Mouse (Mus musculus): ENCODE measurements at regions not wholly inside any gene's neighbourhood (a gene's known extent, or its start where the extent isn't known, plus 50 kb on each side); places are given as distances from the start of the nearest gene placed in this dataset.

DNA sequence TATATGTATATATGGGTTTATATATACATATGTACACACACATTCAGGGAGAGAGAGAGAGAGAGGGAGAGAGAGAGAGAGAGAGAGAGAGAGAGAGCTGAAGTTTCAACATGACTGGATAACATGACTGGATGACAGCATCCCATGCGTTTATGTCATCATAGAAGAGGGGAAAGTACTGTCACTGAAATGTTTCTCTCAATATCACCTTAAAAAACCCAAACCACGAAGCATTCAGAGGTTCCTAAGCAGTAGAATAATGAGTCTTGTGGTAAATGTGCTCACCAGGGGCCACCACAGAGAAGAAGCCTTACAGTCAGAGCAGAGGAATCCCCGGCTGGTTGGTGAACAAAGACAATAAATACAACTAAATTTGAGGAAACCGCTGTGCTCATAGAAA, 342.9 kb upstream of the Adamts16 start:
- CTCF ChIA-PET = no interaction called here
- POLR2A ChIA-PET = no interaction called here

DNA sequence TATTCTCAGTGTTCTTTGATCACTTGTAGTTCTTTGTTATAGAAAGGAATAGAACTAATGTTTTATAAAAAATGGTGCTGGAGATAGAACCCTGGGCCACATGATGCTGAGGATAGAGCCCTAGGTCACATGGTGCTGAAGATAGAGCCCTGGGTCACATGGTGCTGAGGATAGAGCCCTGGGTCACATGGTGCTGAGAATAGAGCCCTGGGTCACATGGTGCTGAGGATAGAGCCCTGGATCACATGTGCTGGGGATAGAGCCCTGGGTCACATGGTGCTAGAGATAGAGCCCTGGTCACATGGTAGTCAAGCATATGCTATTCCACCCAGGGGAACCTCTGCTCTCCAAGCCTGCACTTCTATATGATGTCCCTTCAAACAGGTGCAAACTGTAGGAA, 337.5 kb upstream of the Adamts16 start:
- CTCF ChIA-PET = no interaction called here
- POLR2A ChIA-PET = no interaction called here

- ChIA-PET CTCF (no interaction called here), POLR2A (no interaction called here)
Measured at GRCm38 (mm10) chr13:71174335-71174734, 332.7 kb upstream of the Adamts16 start.

DNA sequence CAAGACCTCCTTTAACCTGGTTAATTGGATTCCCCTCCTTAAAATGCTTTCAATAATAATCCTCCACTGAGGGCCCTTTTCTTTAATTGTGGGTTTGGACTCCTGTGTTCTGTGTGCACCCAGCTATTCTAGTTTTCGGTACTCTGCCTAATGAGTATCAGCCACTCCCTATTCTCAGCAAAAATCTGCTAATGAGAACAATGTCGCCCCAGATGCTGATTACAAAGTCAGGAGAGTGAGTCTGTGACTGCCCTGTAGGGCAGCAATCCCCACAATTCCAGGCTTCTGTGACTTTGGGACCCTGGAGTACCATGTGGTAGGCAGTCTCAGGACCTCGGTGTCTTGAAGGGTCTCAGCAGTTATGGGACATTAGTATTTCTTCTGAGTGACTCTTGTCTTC, 324.6 kb upstream of the Adamts16 start:
- ChIA-PET CTCF (no interaction called here), POLR2A (no interaction called here)

GRCm38 (mm10) chr13:71165096-71165920, 323.7 kb upstream of the Adamts16 start:
- ChIA-PET POLR2A (interaction anchor here in 1 of 4 experiments (0.7 kb wide), 1 partner anchor 659 kb away, joined by 3 read pairs; no protein-coding TSS in a partner anchor), CTCF (interaction anchor here in 1 of 4 experiments (0.6 kb wide), 1 partner anchor 8 kb away, joined by 3 read pairs; no protein-coding TSS in a partner anchor)

DNA sequence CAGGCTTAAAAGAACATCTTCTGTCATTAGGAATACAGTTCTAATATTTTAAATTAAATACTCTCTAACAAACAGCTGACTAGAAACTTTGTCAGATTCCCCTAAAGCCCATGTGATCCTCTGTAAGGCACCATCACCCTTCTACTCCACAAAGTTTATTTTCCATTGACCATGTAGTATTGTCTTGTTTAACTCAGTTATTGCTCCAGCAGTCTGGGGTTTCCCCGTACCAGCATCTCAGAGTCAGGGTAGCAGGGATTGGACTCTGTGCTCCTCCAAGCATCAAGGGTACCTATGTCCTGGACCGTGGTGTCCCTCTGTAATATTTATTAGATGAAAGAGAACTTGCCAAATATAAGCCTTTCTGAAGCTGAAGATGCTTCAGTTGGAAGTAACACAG, 322.4 kb upstream of the Adamts16 start:
- POLR2A ChIA-PET = no interaction called here
- CTCF ChIA-PET = no interaction called here

GRCm38 (mm10) chr13:71162952-71163351, 321.3 kb upstream of the Adamts16 start:
- CTCF ChIA-PET = no interaction called here
- POLR2A ChIA-PET = no interaction called here

- ChIA-PET CTCF (no interaction called here), POLR2A (no interaction called here)
Measured at GRCm38 (mm10) chr13:71158300-71158860, 316.8 kb upstream of the Adamts16 start.

- POLR2A ChIA-PET = no interaction called here
- CTCF ChIA-PET = no interaction called here
Measured at GRCm38 (mm10) chr13:71157656-71158299, 316.2 kb upstream of the Adamts16 start.

GRCm38 (mm10) chr13:71150092-71150491, 308.5 kb upstream of the Adamts16 start:
- ChIA-PET POLR2A (no interaction called here), CTCF (no interaction called here)

DNA sequence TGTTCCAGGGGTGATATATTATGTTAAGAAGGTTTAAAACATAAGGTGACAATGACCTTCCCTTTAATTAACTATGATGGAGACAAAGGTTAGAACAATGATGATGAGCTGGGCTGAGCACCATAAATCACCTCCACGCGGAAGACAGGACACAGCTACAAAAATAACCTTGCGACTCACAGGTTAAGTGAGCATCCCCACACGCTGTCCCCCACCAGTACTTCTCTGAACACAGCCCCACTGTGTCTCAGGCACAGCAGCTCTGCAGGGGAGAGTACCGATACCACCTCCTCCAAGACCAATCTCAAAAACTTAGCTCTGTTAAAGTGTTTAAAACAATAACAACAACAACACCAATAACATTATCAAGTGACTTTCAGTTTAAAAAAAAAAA, 307.7 kb upstream of the Adamts16 start:
- ChIA-PET CTCF (no interaction called here), POLR2A (no interaction called here)

DNA sequence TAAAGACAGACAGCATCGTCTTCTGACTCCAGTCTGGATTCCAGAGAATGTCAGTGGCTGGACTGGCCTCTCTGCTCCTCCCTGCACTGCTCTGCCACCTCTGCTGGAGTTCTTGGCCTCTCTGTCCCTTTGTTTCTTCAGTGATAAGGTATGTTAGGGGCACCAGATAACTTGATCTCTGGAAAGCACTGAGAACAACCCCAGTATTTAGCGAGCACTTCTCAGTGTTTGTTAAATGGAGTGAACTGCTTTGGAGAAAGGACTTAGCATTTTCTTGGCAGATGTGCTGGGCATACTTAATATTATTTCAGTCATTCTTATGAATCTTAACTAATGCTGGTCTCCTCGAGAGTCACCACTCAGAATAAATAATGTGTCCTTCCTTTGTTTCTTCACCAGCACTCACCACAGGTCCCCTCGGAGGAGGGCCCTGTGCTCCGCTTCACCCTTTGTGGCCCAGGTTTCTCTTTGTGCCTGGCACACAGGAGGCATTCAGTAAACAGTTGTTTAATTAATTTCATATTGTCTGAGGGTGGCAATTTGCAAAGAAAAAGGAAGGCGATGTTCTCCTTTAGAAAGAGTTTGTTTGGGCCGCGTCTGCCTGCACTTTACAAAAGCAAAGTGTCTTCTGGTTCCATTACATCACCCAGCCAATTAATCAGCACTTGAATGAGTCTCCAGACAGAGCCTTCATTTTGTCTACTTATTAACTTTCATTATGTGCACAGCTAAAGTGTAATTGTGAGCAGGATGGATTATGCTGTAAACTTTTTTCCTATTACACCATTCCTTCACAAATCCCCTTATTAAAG, 307.1 kb upstream of the Adamts16 start:
- ChIA-PET CTCF (no interaction called here), POLR2A (no interaction called here)

DNA sequence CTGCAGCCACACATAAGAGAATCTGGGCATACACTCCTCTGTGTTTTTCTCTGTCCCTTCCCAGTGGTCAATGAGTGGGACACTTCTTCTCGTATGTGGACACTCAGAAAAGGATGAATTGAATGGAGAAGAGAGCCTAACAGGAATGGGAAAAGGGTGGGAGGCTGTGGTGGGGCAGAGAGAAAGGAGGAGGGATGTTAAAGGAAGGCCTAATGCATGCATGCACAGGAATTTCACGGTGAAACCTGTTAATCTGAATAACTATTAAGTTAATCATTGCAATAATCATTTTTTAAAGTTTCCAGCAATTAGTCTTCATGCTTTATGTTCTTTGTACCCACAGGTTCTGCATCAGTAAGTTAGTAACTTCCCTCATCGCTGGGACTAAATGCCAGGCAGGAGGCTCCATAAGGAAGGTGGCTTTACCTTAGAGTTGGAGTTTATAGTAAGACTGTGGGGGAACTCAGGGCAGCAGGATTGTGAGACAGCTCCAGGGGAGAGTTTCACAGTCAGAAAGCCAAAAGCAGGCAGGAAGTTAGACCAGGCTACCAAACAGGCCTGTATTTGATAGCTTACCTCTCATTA, 305.3 kb upstream of the Adamts16 start:
- CTCF ChIA-PET = no interaction called here
- POLR2A ChIA-PET = no interaction called here

GRCm38 (mm10) chr13:71138745-71139312, 297.2 kb upstream of the Adamts16 start:
- CTCF ChIA-PET = no interaction called here
- POLR2A ChIA-PET = no interaction called here

GRCm38 (mm10) chr13:71135940-71136632, 294.5 kb upstream of the Adamts16 start:
- CTCF ChIA-PET = no interaction called here

GRCm38 (mm10) chr13:71121484-71121883, 279.9 kb upstream of the Adamts16 start:
- CTCF ChIA-PET = no interaction called here
- POLR2A ChIA-PET = no interaction called here

More at GRCm38 (mm10) chr13:71135940-71136632, 294.5 kb upstream of the Adamts16 start:
- POLR2A ChIA-PET = no interaction called here

DNA sequence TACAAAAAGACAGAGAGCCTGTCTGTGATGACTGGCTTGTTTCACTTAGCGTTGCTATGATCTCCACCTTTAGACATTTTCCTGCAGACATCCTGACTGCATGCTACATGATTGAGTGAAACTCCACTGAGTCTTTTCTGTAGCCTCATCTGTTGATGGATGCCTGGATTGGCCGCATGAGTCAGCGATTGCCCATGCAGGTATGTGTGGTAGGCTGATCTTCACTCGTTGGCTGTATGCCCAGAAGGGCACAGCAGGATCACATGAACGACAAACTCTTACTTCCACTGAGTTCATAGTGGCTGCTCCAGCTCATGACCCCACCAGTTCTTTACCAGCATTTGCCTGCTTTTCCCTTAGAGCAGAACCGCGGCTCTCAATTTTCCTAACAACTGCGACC, 266.6 kb upstream of the Adamts16 start:
- CTCF ChIA-PET = no interaction called here
- POLR2A ChIA-PET = no interaction called here

- ChIA-PET CTCF (interaction anchor here in 3 of 4 experiments (0.6 to 1.2 kb wide), 4 partner anchors 30 to 640 kb away, joined by 3 read pairs; no protein-coding TSS in a partner anchor), POLR2A (no interaction called here)
Measured at GRCm38 (mm10) chr13:71105229-71105838, 263.7 kb upstream of the Adamts16 start.
